Mouse (Mus musculus) ES-E14 (cell line): ENCODE data around the gene Olfr412. TPM values are rescaled to one million over a fixed set of nuclear protein-coding genes. Genes with fewer than 3 reads are reported as not detected.

Experiments
- DNase-seq: peaks from one replicate; pipeline ENCODE4 v3.0.0-alpha.2; 2013; ENCODE audit warnings: low read depth, low spot score
- H3K27ac ChIP-seq: 2 replicates; pipeline ENCODE4 v1.5.1; 2012; ENCODE audit warnings: low read depth, mild to moderate bottlenecking, low read length, moderate library complexity, mixed read lengths; ENCODE audit not compliant: poor library complexity, insufficient read depth, severe bottlenecking
- H3K36me3 ChIP-seq: 2 replicates; pipeline ENCODE4 v1.6.1; 2012; ENCODE audit warnings: mild to moderate bottlenecking, low read length, moderate library complexity, mixed read lengths; ENCODE audit not compliant: control insufficient read depth, poor library complexity, insufficient read depth, severe bottlenecking
- H3K4me1 ChIP-seq, 2 experiments: fragments of 150-350 bp in 1 of 2; sonication (generic) in 1 of 2; 2 replicates each; pipeline ENCODE4 v1.6.1; 2012; ENCODE audit warnings: low read length in 2 of 2, mild to moderate bottlenecking in 1 of 2, mixed read lengths in 1 of 2; ENCODE audit not compliant: control insufficient read depth in 2 of 2, insufficient read depth in 2 of 2, poor library complexity in 1 of 2
- H3K4me3 ChIP-seq, 2 experiments: fragments of 150-350 bp in 1 of 2; sonication (generic) in 1 of 2; 2 replicates each; pipeline ENCODE4 v1.5.1; 2012; ENCODE audit warnings: low read length in 2 of 2, low read depth in 1 of 2, mild to moderate bottlenecking in 1 of 2, mixed read lengths in 1 of 2; ENCODE audit not compliant: insufficient read depth in 1 of 2, poor library complexity in 1 of 2, severe bottlenecking in 1 of 2
- H3K9ac ChIP-seq: 2 replicates; pipeline ENCODE4 v1.6.1; 2012; ENCODE audit warnings: low read depth, mild to moderate bottlenecking, low read length, mixed read lengths; ENCODE audit not compliant: poor library complexity, insufficient read depth, severe bottlenecking
- H3K9me3 ChIP-seq: fragments of 150-350 bp; sonication (generic); 2 replicates; pipeline ENCODE4 v1.6.1; 2012; ENCODE audit warnings: low read depth, mild to moderate bottlenecking, low read length; ENCODE audit not compliant: control insufficient read depth, insufficient read depth
- CHD2 ChIP-seq: IDR thresholded peaks from 2 replicates; pipeline ENCODE4 v1.6.1; 2014; ENCODE audit warnings: mild to moderate bottlenecking, low read depth, low read length, inconsistent platforms
- HCFC1 ChIP-seq: IDR thresholded peaks from 2 replicates; pipeline ENCODE4 v1.6.1; 2012; ENCODE audit warnings: low read length, inconsistent platforms, borderline replicate concordance; ENCODE audit not compliant: insufficient read depth
- MAFK ChIP-seq: IDR thresholded peaks from 2 replicates; pipeline ENCODE4 v1.6.1; 2014; ENCODE audit warnings: mild to moderate bottlenecking, low read depth, low read length, inconsistent platforms; ENCODE audit not compliant: insufficient read depth
- ZC3H11A ChIP-seq: IDR thresholded peaks from 2 replicates; pipeline ENCODE4 v1.6.1; 2012; ENCODE audit warnings: low read depth, mild to moderate bottlenecking, inconsistent platforms, low read length, borderline replicate concordance
- ZNF384 ChIP-seq: IDR thresholded peaks from 2 replicates; pipeline ENCODE4 v1.6.1; 2012; ENCODE audit warnings: low read depth, low read length, inconsistent platforms
- in situ Hi-C, 2 experiments: fragments of 600-800 bp; cut with MboI; formaldehyde crosslinking; loops; one replicate each; pipeline ENCODE4 v1.15.1; 2025; ENCODE audit warnings: low sequenced_read_pairs in 2 of 2, inconsistent platforms in 1 of 2; ENCODE audit not compliant: unreplicated experiment in 2 of 2
- total RNA-seq: library from RNA; depleted of rRNA; stranded (reverse); fragments of 300-350 nt; gene quantifications from 2 replicates; pipeline ENCODE4 v1.2.3, GENCODE M21; 2012

The Olfr412 gene
- total RNA-seq, 1 experiment = not detected

GRCm38 (mm10) chr11:74409447-74409754 is 47.5 kb downstream of the Olfr412 start:
- no peak overlapping the region for H3K27ac ChIP-seq
- in situ Hi-C loops = no loop called here

GRCm38 (mm10) chr11:74409757-74410174 is 47.9 kb downstream of the Olfr412 start:
- TF ChIP-seq CHD2 (no peak), ZC3H11A (no peak), HCFC1 (no peak), ZNF384 (no peak), MAFK (no peak)
- in situ Hi-C loops = no loop called here
- Histone ChIP-seq H3K4me1 (no peaks in the 10 kb centered on the region), H3K9me3 (no peaks in the 10 kb centered on the region), H3K27ac (no peak overlapping the region), H3K36me3 (no peaks in the 10 kb centered on the region), H3K4me3 (no peak overlapping the region), H3K9ac (no peak overlapping the region)
- DNase-seq = no peak

More at GRCm38 (mm10) chr11:74409447-74409754, 47.5 kb downstream of the Olfr412 start:
- Histone ChIP-seq H3K9ac (no peak overlapping the region), H3K4me3 (no peak overlapping the region), H3K4me1 (no peaks in the 10 kb centered on the region), H3K9me3 (no peaks in the 10 kb centered on the region), H3K36me3 (no peaks in the 10 kb centered on the region)
- no peak for DNase-seq
- no peak for TF ChIP-seq CHD2
- TF ChIP-seq ZNF384 = no peak
- TF ChIP-seq MAFK = no peak
- no peak for TF ChIP-seq HCFC1
- TF ChIP-seq ZC3H11A = no peak

- H3K9ac ChIP-seq = no peak overlapping the region
- no peak for DNase-seq
- H3K27ac ChIP-seq = no peak overlapping the region
- in situ Hi-C loops = no loop called here
- H3K36me3 ChIP-seq = no peaks in the 10 kb centered on the region
- no peaks in the 10 kb centered on the region for H3K4me1 ChIP-seq
- no peak overlapping the region for H3K4me3 ChIP-seq
- TF ChIP-seq ZC3H11A (no peak), CHD2 (no peak), HCFC1 (no peak), ZNF384 (no peak), MAFK (no peak)
- H3K9me3 ChIP-seq = no peaks in the 10 kb centered on the region
Observed at GRCm38 (mm10) chr11:74411943-74412342, 50.1 kb downstream of the Olfr412 start.

- H3K9me3 ChIP-seq = no peaks in the 10 kb centered on the region
- H3K36me3 ChIP-seq = no peaks in the 10 kb centered on the region
- DNase-seq = no peak
- H3K9ac ChIP-seq = no peak overlapping the region
- H3K4me1 ChIP-seq = no peaks in the 10 kb centered on the region
- no peak for TF ChIP-seq ZC3H11A
- no peak for TF ChIP-seq CHD2
- TF ChIP-seq ZNF384 = no peak
- TF ChIP-seq HCFC1 = no peak
- no peak for TF ChIP-seq MAFK
- in situ Hi-C loops = no loop called here
- H3K27ac ChIP-seq = no peak overlapping the region
- H3K4me3 ChIP-seq = no peak overlapping the region
Observed at GRCm38 (mm10) chr11:74412462-74412861, 50.6 kb downstream of the Olfr412 start.

- TF ChIP-seq HCFC1 (no peak), ZNF384 (no peak), CHD2 (no peak), ZC3H11A (no peak)
- no peak for DNase-seq
- no peak overlapping the region for H3K9ac ChIP-seq
- H3K9me3 ChIP-seq = no peaks in the 10 kb centered on the region
- H3K36me3 ChIP-seq = no peaks in the 10 kb centered on the region
- no peak overlapping the region for H3K4me3 ChIP-seq
- no peaks in the 10 kb centered on the region for H3K4me1 ChIP-seq
- in situ Hi-C loops = no loop called here
- no peak overlapping the region for H3K27ac ChIP-seq
Observed at GRCm38 (mm10) chr11:74413449-74413972, 51.6 kb downstream of the Olfr412 start.
